Comparison of ENCODE assay signal across 16 mouse cellular contexts in genomic region chr3:21905384-21906073, GRCm38 (mm10).
A peak's percentile ranks its signal among the peaks of the same experiment; 100 is the strongest.
DNase-seq lines count a peak whose midpoint lies in the region; ATAC-seq lines count a peak whose summit lies in the region.
"Had no signal": no experiment of that assay in that cellular context is flagged by ENCODE, and none has a peak within 500 bp of the region (broad histone marks: within the 10 kb centered on the region; RNA-seq: fewer than 3 reads in every experiment).

No protein-coding gene starts in this region.

- H3K9ac ChIP-seq in kidney, embryonic 15.5 days: no peak overlapping the region
- H3K9ac ChIP-seq: embryonic facial prominence, embryonic 12.5 days; forebrain, embryonic 15.5 days; heart, embryonic 13.5 days; liver, embryonic 12.5 days had no signal

- H3K9me3 ChIP-seq in kidney, embryonic 15.5 days (replicated peaks): no peaks in the 10 kb centered on the region
- H3K9me3 ChIP-seq: embryonic facial prominence, embryonic 12.5 days; forebrain, embryonic 15.5 days; G1E; heart, embryonic 13.5 days; liver, embryonic 12.5 days had no signal

- H3K27me3 ChIP-seq in kidney, embryonic 15.5 days: no peaks in the 10 kb centered on the region
- H3K27me3 ChIP-seq: embryonic facial prominence, embryonic 12.5 days; forebrain, embryonic 15.5 days; heart, embryonic 13.5 days; liver, embryonic 12.5 days had no signal

- peak; percentile 34 for DNase-seq in kidney, adult 18-20 months
- peak; percentile 49 for DNase-seq in CD4-positive, CD25-positive, alpha-beta regulatory T cell, adult 2 months (ENCODE audit: low read depth, low spot score)
- peak; percentile 65 for DNase-seq in NIH3T3 (ENCODE audit: low read depth)
- peak; percentile 30 for DNase-seq in kidney, postnatal 10 days
- DNase-seq in embryo, embryonic 9.5 days (ENCODE audit: extremely low spot score): no peak
- DNase-seq in layer of hippocampus, adult 9-11 months: no peak
- DNase-seq: cerebellum, adult 8-10 months; gastrocnemius, postnatal 14 days; spleen, adult 18-20 months had no signal

- no peak overlapping the region for H3K4me3 ChIP-seq in kidney, embryonic 15.5 days (replicated peaks)
- H3K4me3 ChIP-seq: embryonic facial prominence, embryonic 12.5 days; forebrain, embryonic 15.5 days; heart, embryonic 13.5 days; liver, embryonic 12.5 days; myocyte had no signal

- H3K4me1 ChIP-seq in kidney, embryonic 15.5 days: no peaks in the 10 kb centered on the region
- H3K4me1 ChIP-seq: embryonic facial prominence, embryonic 12.5 days; forebrain, embryonic 15.5 days; heart, embryonic 13.5 days; liver, embryonic 12.5 days had no signal

- no peaks in the 10 kb centered on the region for H3K36me3 ChIP-seq in kidney, embryonic 15.5 days
- H3K36me3 ChIP-seq: embryonic facial prominence, embryonic 12.5 days; forebrain, embryonic 15.5 days; G1E; heart, embryonic 13.5 days; liver, embryonic 12.5 days had no signal

- ATAC-seq in kidney, embryonic 15.5 days (replicated peaks; ENCODE audit: low FRiP score): no peak
- ATAC-seq: forebrain, embryonic 15.5 days; liver, embryonic 12.5 days had no signal

- no peak overlapping the region for H3K27ac ChIP-seq in kidney, embryonic 15.5 days
- H3K27ac ChIP-seq: embryonic facial prominence, embryonic 12.5 days; forebrain, embryonic 15.5 days; heart, embryonic 13.5 days; liver, embryonic 12.5 days had no signal

- 50% methylated on average over 2 of the region's 2 CpGs for WGBS in kidney, embryonic 15.5 days

- H3K4me2 ChIP-seq in kidney, embryonic 15.5 days: no peak overlapping the region
- H3K4me2 ChIP-seq: embryonic facial prominence, embryonic 12.5 days; forebrain, embryonic 15.5 days; heart, embryonic 13.5 days; liver, embryonic 12.5 days had no signal

Comparison
In these comparisons a context has a peak if more than half of its experiments do, and no peak if none do; other contexts are left out.
1. DNase-seq: peak in kidney, adult 18-20 months (single experiment), CD4-positive, CD25-positive, alpha-beta regulatory T cell, adult 2 months (single experiment), NIH3T3 (single experiment) and kidney, postnatal 10 days (single experiment); none in embryo, embryonic 9.5 days (single experiment) and layer of hippocampus, adult 9-11 months (single experiment).